Mouse (Mus musculus) embryonic facial prominence, embryonic 12.5 days (tissue): ENCODE results near the gene Tspan17. TPM values are rescaled to one million over a fixed set of nuclear protein-coding genes. Genes with fewer than 3 reads are reported as not detected.

ENCODE experiments used
- ATAC-seq: fragments of 200-750 bp; cut with Nextera tagmentation; 2 replicates; pipeline ENCODE4 v1.8.0; 2017; ENCODE audit not compliant: insufficient number of reproducible peaks, insufficient read depth, low FRiP score, low TSS enrichment
- H3K27ac ChIP-seq: fragments of 300-500 bp; sonication (generic); 2 replicates; pipeline ENCODE4 v1.5.1; 2016; ENCODE audit warnings: mild to moderate bottlenecking
- H3K27me3 ChIP-seq: fragments of 300-500 bp; sonication (generic); 2 replicates; pipeline ENCODE4 v1.6.1; 2016; ENCODE audit warnings: mild to moderate bottlenecking, moderate library complexity
- H3K36me3 ChIP-seq: fragments of 300-500 bp; sonication (generic); 2 replicates; pipeline ENCODE4 v1.6.1; 2016; ENCODE audit warnings: mild to moderate bottlenecking
- H3K4me1 ChIP-seq: fragments of 300-500 bp; sonication (generic); 2 replicates; pipeline ENCODE4 v1.6.1; 2016
- H3K4me2 ChIP-seq: fragments of 300-500 bp; sonication (generic); replicated peaks from 2 replicates; pipeline ENCODE4 v1.6.1; 2016; ENCODE audit warnings: mild to moderate bottlenecking, moderate library complexity
- H3K4me3 ChIP-seq: fragments of 300-500 bp; sonication (generic); 2 replicates; pipeline ENCODE4 v1.5.1; 2016; ENCODE audit warnings: mild to moderate bottlenecking
- H3K9ac ChIP-seq: fragments of 300-500 bp; sonication (generic); 2 replicates; pipeline ENCODE4 v1.6.1; 2016; ENCODE audit warnings: mild to moderate bottlenecking, moderate library complexity
- H3K9me3 ChIP-seq: fragments of 300-500 bp; sonication (generic); 2 replicates; pipeline ENCODE4 v1.6.1; 2016; ENCODE audit warnings: mild to moderate bottlenecking, moderate library complexity
- WGBS: fragments of 180-500 bp; shearing (Covaris S2); methylation state at CpG from one replicate; pipeline ENCODE4 v1.1.7; 2016; 5-methylcytosine and 5-hydroxymethylcytosine counted together
- polyA plus RNA-seq: library from polyadenylated mRNA; unstranded; fragments of >200 nt; fragmentation: Nextera tagmentation; extraction: Ambion mirVana; gene quantifications from 2 replicates; pipeline ENCODE4 v1.2.1, GENCODE M21; 2016

The Tspan17 gene
- polyA plus RNA-seq = 9.9 and 13.2 TPM in 2 replicates

GRCm38 (mm10) chr13:54788740-54789560, at the start of gene Tspan17:
Gene Tspan17, plus strand, starts transcription at chr13:54789377.
- H3K4me3 ChIP-seq = peak within 1 kb of the TSS; percentile 55
- peak; percentile 58 for ATAC-seq
- no peak within 1 kb of the TSS for H3K27ac ChIP-seq
- peaks cover 19% of the 10 kb centered on the region for H3K4me1 ChIP-seq
- H3K4me2 ChIP-seq = peak within 1 kb of the TSS; percentile 92
- H3K9ac ChIP-seq = peak within 1 kb of the TSS; percentile 34
- H3K27me3 ChIP-seq = peaks cover 46% of the 10 kb centered on the region
- H3K9me3 ChIP-seq = no peaks in the 10 kb centered on the region
- H3K36me3 ChIP-seq = no peaks in the 10 kb centered on the region
- WGBS = 2% methylated on average over 47 of the region's 49 CpGs

GRCm38 (mm10) chr13:54746110-54746509, 43.1 kb upstream of the Tspan17 start:
- H3K27ac ChIP-seq = no peak overlapping the region
- peaks cover 39% of the 10 kb centered on the region for H3K27me3 ChIP-seq
- no peak overlapping the region for H3K4me3 ChIP-seq
- no peak for ATAC-seq
- H3K9me3 ChIP-seq = no peaks in the 10 kb centered on the region
- H3K4me1 ChIP-seq = peaks cover 5% of the 10 kb centered on the region; the same call in 1 of the 2 replicates
- H3K9ac ChIP-seq = no peak overlapping the region
- H3K36me3 ChIP-seq = no peaks in the 10 kb centered on the region
- WGBS = 36% methylated on average over 6 of the region's 6 CpGs
- no peak overlapping the region for H3K4me2 ChIP-seq

DNA sequence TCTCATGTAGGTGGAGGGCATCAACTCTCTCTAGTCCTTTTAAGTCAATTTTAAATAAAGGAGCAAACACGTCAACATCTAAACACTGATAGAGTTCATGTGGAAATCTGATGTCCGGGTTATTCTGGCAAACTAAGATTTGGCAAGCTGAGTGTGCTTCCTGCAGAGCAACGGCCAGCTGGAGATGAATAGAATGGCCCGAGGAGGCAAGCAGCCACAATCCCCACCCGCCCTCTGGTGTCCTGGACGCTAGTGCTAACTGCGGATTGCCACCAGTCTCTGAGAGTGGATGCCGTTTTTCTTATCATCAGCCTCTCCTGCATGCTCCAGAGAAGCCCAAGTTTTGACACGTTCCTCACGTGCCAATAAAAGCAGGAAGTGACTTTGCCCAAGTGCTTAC, 42.3 kb upstream of the Tspan17 start:
- Histone ChIP-seq H3K36me3 (no peaks in the 10 kb centered on the region), H3K9me3 (no peaks in the 10 kb centered on the region), H3K4me2 (no peak overlapping the region), H3K27ac (no peak overlapping the region), H3K27me3 (peaks cover 47% of the 10 kb centered on the region), H3K9ac (no peak overlapping the region), H3K4me3 (no peak overlapping the region), H3K4me1 (peaks cover 5% of the 10 kb centered on the region; the same call in 1 of the 2 replicates)
- 45% methylated on average over 10 of the region's 10 CpGs for WGBS
- ATAC-seq = no peak

- H3K9ac ChIP-seq = no peak overlapping the region
- whole genome bisulfite sequencing = 83% methylated on average over 8 of the region's 8 CpGs
- no peak overlapping the region for H3K27ac ChIP-seq
- peaks cover 52% of the 10 kb centered on the region for H3K27me3 ChIP-seq
- no peak for ATAC-seq
- peaks cover 5% of the 10 kb centered on the region; the same call in 1 of the 2 replicates for H3K4me1 ChIP-seq
- no peaks in the 10 kb centered on the region for H3K9me3 ChIP-seq
- no peaks in the 10 kb centered on the region for H3K36me3 ChIP-seq
- peak overlapping the region; percentile 94; the same call in 1 of the 2 replicates for H3K4me2 ChIP-seq
- H3K4me3 ChIP-seq = no peak overlapping the region
Observed at GRCm38 (mm10) chr13:54748190-54748589, 41.0 kb upstream of the Tspan17 start.

GRCm38 (mm10) chr13:54748721-54749060, 40.5 kb upstream of the Tspan17 start:
- H3K27me3 ChIP-seq = peaks cover 57% of the 10 kb centered on the region
- H3K27ac ChIP-seq = no peak overlapping the region
- H3K9me3 ChIP-seq = no peaks in the 10 kb centered on the region
- peak overlapping the region; percentile 51 for H3K4me3 ChIP-seq
- peak overlapping the region; percentile 94 for H3K4me2 ChIP-seq
- no peak overlapping the region for H3K9ac ChIP-seq
- H3K4me1 ChIP-seq = peaks cover 5% of the 10 kb centered on the region; the same call in 1 of the 2 replicates
- H3K36me3 ChIP-seq = no peaks in the 10 kb centered on the region
- WGBS = 45% methylated on average over 10 of the region's 10 CpGs
- ATAC-seq = peak; percentile 32; the same call in 1 of the 2 replicates

DNA sequence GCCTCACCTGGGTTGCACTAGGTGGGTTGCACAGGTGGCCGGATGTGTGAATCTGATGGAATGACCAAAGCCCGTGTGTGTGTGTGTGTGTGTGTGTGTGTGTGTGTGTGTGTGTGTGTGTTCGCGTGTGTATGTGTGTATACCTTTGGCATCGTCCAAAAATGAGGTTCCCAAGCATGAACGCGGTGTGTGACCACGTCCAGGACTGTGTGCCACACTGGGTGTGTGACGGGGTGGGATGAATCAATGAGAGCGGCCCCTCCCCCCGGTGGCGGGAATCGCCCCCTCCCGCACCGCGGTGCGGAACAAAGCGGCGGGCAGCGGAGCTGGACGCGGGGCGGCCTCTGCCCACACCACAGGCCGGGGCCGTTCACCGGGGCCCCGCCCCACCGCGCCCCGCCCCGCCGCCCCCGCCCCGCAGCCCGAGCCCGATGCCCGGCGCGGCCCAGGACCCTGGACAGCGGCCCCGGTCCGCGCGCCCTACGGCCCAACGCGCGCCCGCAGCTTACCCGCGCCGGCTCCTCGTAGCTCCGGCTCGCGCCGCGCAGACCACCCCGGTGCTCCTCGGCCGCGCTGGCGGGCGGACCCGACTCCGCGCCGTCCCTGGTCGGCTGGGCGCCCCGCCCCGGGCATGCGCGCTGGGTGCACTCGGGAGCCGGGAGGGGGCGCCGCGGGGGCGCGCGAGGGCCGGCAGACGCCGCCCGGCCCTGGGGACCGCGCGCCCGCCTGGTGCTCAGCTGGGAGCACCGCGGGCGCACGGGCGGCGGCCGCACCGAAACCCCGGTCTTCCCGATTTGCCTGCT, 39.9 kb upstream of the Tspan17 start:
- peaks cover 59% of the 10 kb centered on the region for H3K27me3 ChIP-seq
- H3K27ac ChIP-seq = peak overlapping the region; percentile 46; the same call in 1 of the 2 replicates
- no peaks in the 10 kb centered on the region for H3K9me3 ChIP-seq
- ATAC-seq = peak; percentile 75
- peaks cover 5% of the 10 kb centered on the region; the same call in 1 of the 2 replicates for H3K4me1 ChIP-seq
- H3K36me3 ChIP-seq = no peaks in the 10 kb centered on the region
- WGBS = 2% methylated on average over 78 of the region's 100 CpGs
- peak overlapping the region; percentile 94 for H3K4me2 ChIP-seq
- peak overlapping the region; percentile 54 for H3K9ac ChIP-seq
- H3K4me3 ChIP-seq = peak overlapping the region; percentile 51

GRCm38 (mm10) chr13:54749864-54750411, 39.2 kb upstream of the Tspan17 start, which contains the start of gene Gprin1:
Gene Gprin1, minus strand, starts transcription at chr13:54749874.
- peaks cover 59% of the 10 kb centered on the region for H3K27me3 ChIP-seq
- no peaks in the 10 kb centered on the region for H3K36me3 ChIP-seq
- H3K27ac ChIP-seq = peak within 1 kb of the TSS; percentile 46; the same call in 1 of the 2 replicates
- peaks cover 5% of the 10 kb centered on the region; the same call in 1 of the 2 replicates for H3K4me1 ChIP-seq
- 0 out of 2 replicates have a peak, but pooled peaks have one; percentile 12 for ATAC-seq
- peak within 1 kb of the TSS; percentile 94 for H3K4me2 ChIP-seq
- WGBS = 2% methylated on average over 29 of the region's 29 CpGs
- peak within 1 kb of the TSS; percentile 51 for H3K4me3 ChIP-seq
- peak within 1 kb of the TSS; percentile 54 for H3K9ac ChIP-seq
- H3K9me3 ChIP-seq = no peaks in the 10 kb centered on the region

GRCm38 (mm10) chr13:54750699-54751098, 38.5 kb upstream of the Tspan17 start:
- 4% methylated on average over 8 of the region's 8 CpGs for WGBS
- peaks cover 65% of the 10 kb centered on the region for H3K27me3 ChIP-seq

GRCm38 (mm10) chr13:54752656-54753055, 36.5 kb upstream of the Tspan17 start:
- Histone ChIP-seq H3K9me3 (no peaks in the 10 kb centered on the region), H3K27me3 (peaks cover 62% of the 10 kb centered on the region), H3K27ac (no peak overlapping the region), H3K4me1 (peaks cover 9% of the 10 kb centered on the region), H3K4me2 (no peak overlapping the region), H3K9ac (no peak overlapping the region), H3K36me3 (no peaks in the 10 kb centered on the region), H3K4me3 (no peak overlapping the region)
- ATAC-seq = no peak
- 69% methylated on average over 10 of the region's 10 CpGs for WGBS

More at GRCm38 (mm10) chr13:54750699-54751098, 38.5 kb upstream of the Tspan17 start:
- H3K9me3 ChIP-seq = no peaks in the 10 kb centered on the region
- H3K4me1 ChIP-seq = peaks cover 5% of the 10 kb centered on the region; the same call in 1 of the 2 replicates
- no peak overlapping the region for H3K9ac ChIP-seq
- H3K4me3 ChIP-seq = no peak overlapping the region
- ATAC-seq = no peak
- H3K27ac ChIP-seq = no peak overlapping the region
- H3K36me3 ChIP-seq = no peaks in the 10 kb centered on the region
- no peak overlapping the region for H3K4me2 ChIP-seq

DNA sequence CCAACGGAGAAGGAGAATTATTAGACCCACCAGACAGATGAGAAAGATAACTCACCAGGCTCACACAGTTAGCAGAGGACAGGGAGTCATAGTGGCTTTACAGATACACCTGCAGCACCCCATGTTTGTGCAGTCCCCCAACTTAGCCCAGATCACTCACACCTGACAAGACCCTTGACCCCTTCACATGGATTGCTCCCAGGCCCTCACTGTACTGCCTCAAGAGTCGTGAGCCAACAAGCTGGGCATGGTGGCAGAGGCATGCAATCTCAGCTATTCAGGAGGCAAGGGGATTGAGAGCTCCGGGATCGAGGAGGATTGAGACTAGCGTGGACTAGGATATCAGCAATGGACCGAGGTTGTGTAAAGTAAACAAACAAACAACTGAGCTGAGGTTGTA, 35.4 kb upstream of the Tspan17 start:
- peaks cover 54% of the 10 kb centered on the region for H3K27me3 ChIP-seq
- H3K9ac ChIP-seq = no peak overlapping the region
- ATAC-seq = no peak
- H3K4me2 ChIP-seq = no peak overlapping the region
- H3K9me3 ChIP-seq = no peaks in the 10 kb centered on the region
- no peak overlapping the region for H3K4me3 ChIP-seq
- no peaks in the 10 kb centered on the region for H3K36me3 ChIP-seq
- peaks cover 14% of the 10 kb centered on the region for H3K4me1 ChIP-seq
- H3K27ac ChIP-seq = no peak overlapping the region
- WGBS = 66% methylated on average over 6 of the region's 6 CpGs
